Mouse (Mus musculus) ES-E14 (cell line): ENCODE measurements around the gene Gpa33.

Experiments used
- CHD2 ChIP-seq: IDR thresholded peaks from 2 replicates; pipeline ENCODE4 v1.6.1; 2014; ENCODE audit warnings: mild to moderate bottlenecking, low read depth, low read length, inconsistent platforms
- HCFC1 ChIP-seq: IDR thresholded peaks from 2 replicates; pipeline ENCODE4 v1.6.1; 2012; ENCODE audit warnings: low read length, inconsistent platforms, borderline replicate concordance; ENCODE audit not compliant: insufficient read depth
- MAFK ChIP-seq: IDR thresholded peaks from 2 replicates; pipeline ENCODE4 v1.6.1; 2014; ENCODE audit warnings: mild to moderate bottlenecking, low read depth, low read length, inconsistent platforms; ENCODE audit not compliant: insufficient read depth
- ZC3H11A ChIP-seq: IDR thresholded peaks from 2 replicates; pipeline ENCODE4 v1.6.1; 2012; ENCODE audit warnings: low read depth, mild to moderate bottlenecking, inconsistent platforms, low read length, borderline replicate concordance
- ZNF384 ChIP-seq: IDR thresholded peaks from 2 replicates; pipeline ENCODE4 v1.6.1; 2012; ENCODE audit warnings: low read depth, low read length, inconsistent platforms

- no peak for TF ChIP-seq HCFC1
- no peak for TF ChIP-seq ZNF384
- TF ChIP-seq CHD2 = no peak
- no peak for TF ChIP-seq MAFK
- no peak for TF ChIP-seq ZC3H11A
These were observed 9.7 kb downstream of the Gpa33 start for GRCm38 (mm10) chr1:166139620-166140184.
